Comparison of ENCODE assay signal across 8 mouse cellular contexts in the genomic region with DNA sequence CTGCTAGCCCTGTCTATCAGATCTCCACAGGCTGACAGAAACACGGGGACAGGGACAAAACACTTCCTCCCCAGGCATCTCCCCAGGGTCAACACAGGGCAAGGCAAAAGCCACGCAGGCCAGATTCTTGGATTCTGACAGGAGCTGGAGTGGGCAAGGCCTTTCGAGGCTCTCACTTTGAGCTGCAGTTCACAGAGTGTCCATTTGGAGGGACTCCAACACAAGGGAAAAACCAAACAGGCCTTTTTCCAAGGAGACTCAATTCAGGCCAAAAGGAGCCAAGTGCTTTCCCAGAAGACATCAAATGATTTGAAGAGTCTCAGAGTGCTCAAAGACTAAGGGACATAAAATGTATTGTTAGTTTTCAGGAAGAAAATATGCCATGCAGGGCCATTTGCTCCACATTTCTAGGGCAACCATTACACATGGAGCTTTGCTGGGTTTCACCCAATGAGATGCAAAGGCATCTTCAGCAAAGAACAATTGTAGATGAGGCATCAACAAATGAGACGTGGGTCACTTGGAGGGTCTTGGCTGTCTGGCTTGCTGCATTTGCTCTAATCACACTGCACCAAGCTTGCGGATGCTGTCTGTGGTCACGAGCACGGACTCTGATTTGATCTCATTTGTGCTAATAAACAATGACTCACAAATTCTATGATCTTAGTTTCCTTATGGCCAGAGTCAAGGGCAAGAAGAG.
DNase-seq lines count a peak whose midpoint lies in the region; ATAC-seq lines count a peak whose summit lies in the region.

No protein-coding gene starts in this region.

- no peak overlapping the region for H3K9ac ChIP-seq in hindbrain, embryonic 11.5 days (ENCODE audit: low read depth, low read length)
- no peak overlapping the region for H3K9ac ChIP-seq in hindbrain, embryonic 13.5 days
- no peak overlapping the region for H3K9ac ChIP-seq in embryonic facial prominence, embryonic 11.5 days (replicated peaks; ENCODE audit: low read length)

- WGBS in hindbrain, embryonic 11.5 days, result 51% methylated on average over 7 of the region's 7 CpGs
- 47% methylated on average over 7 of the region's 7 CpGs for WGBS in hindbrain, embryonic 13.5 days
- 51% methylated on average over 7 of the region's 7 CpGs for WGBS in embryonic facial prominence, embryonic 11.5 days

- no peaks in the 10 kb centered on the region for H3K4me1 ChIP-seq in hindbrain, embryonic 11.5 days (replicated peaks; ENCODE audit: control insufficient read depth, insufficient read depth, low read length)
- H3K4me1 ChIP-seq in hindbrain, embryonic 13.5 days (replicated peaks), result peaks cover 6% of the 10 kb centered on the region
- no peaks in the 10 kb centered on the region for H3K4me1 ChIP-seq in embryonic facial prominence, embryonic 11.5 days (ENCODE audit: control insufficient read depth, insufficient read depth, low read length)

- no peak overlapping the region for H3K27ac ChIP-seq in hindbrain, embryonic 11.5 days (ENCODE audit: low read depth, low read length)
- no peak overlapping the region for H3K27ac ChIP-seq in hindbrain, embryonic 13.5 days
- no peak overlapping the region for H3K27ac ChIP-seq in embryonic facial prominence, embryonic 11.5 days (replicated peaks; ENCODE audit: low read depth, low read length)

- DNase-seq in hindbrain, embryonic 11.5 days (ENCODE audit: low spot score), result peak; percentile 54
- peak; percentile 18 for DNase-seq in adrenal gland, adult 8-10 months
- peak; percentile 60 for DNase-seq in embryonic facial prominence, embryonic 11.5 days (ENCODE audit: low spot score)
- peak; percentile 49 for DNase-seq in kidney, adult 18-20 months
- DNase-seq in left cerebral cortex, postnatal 4 days, result peak; percentile 56
- peak; percentile 27 for DNase-seq in retina, postnatal 7 days (ENCODE audit: low read depth, low spot score)
- DNase-seq in thymus, postnatal 0 days (ENCODE audit: low spot score), result no peak

- no peaks in the 10 kb centered on the region for H3K36me3 ChIP-seq in hindbrain, embryonic 11.5 days (ENCODE audit: control insufficient read depth, insufficient read depth, low read length)
- no peaks in the 10 kb centered on the region for H3K36me3 ChIP-seq in hindbrain, embryonic 13.5 days
- no peaks in the 10 kb centered on the region for H3K36me3 ChIP-seq in embryonic facial prominence, embryonic 11.5 days (replicated peaks; ENCODE audit: control insufficient read depth, insufficient read depth, low read depth, low read length)

- no peak for ATAC-seq in hindbrain, embryonic 11.5 days (ENCODE audit: low FRiP score)
- ATAC-seq in hindbrain, embryonic 13.5 days (ENCODE audit: low FRiP score), result no peak
- no peak for ATAC-seq in embryonic facial prominence, embryonic 11.5 days (replicated peaks; ENCODE audit: insufficient number of reproducible peaks, low FRiP score, low TSS enrichment, low read depth)

- no peaks in the 10 kb centered on the region for H3K27me3 ChIP-seq in hindbrain, embryonic 11.5 days (ENCODE audit: control insufficient read depth, insufficient read depth, low read length)
- H3K27me3 ChIP-seq in hindbrain, embryonic 13.5 days, result 0 out of 2 replicates have a peak, but pooled peaks cover 2% of the 10 kb centered on the region
- no peaks in the 10 kb centered on the region for H3K27me3 ChIP-seq in embryonic facial prominence, embryonic 11.5 days (ENCODE audit: control insufficient read depth, insufficient read depth, low read length)

- intact Hi-C loops in left cerebral cortex, postnatal 4 days (cut with DNase I), result no loop called here

- H3K4me3 ChIP-seq in hindbrain, embryonic 11.5 days (ENCODE audit: low read depth, low read length), result no peak overlapping the region
- no peak overlapping the region for H3K4me3 ChIP-seq in hindbrain, embryonic 13.5 days
- H3K4me3 ChIP-seq in embryonic facial prominence, embryonic 11.5 days (ENCODE audit: low read depth, low read length), result no peak overlapping the region

- no peak overlapping the region for H3K4me2 ChIP-seq in hindbrain, embryonic 11.5 days (replicated peaks; ENCODE audit: low read depth, low read length)
- no peak overlapping the region for H3K4me2 ChIP-seq in hindbrain, embryonic 13.5 days
- no peak overlapping the region for H3K4me2 ChIP-seq in embryonic facial prominence, embryonic 11.5 days (ENCODE audit: low read depth, low read length)

- H3K9me3 ChIP-seq in hindbrain, embryonic 11.5 days (ENCODE audit: control insufficient read depth, low read length), result no peaks in the 10 kb centered on the region
- no peaks in the 10 kb centered on the region for H3K9me3 ChIP-seq in hindbrain, embryonic 13.5 days
- no peaks in the 10 kb centered on the region for H3K9me3 ChIP-seq in embryonic facial prominence, embryonic 11.5 days (replicated peaks; ENCODE audit: control insufficient read depth, low read length)
